Mouse (Mus musculus) midbrain, embryonic 11.5 days (tissue): ENCODE results near the gene Itpr1. TPM values are rescaled to one million over a fixed set of nuclear protein-coding genes. Genes with fewer than 3 reads are reported as not detected.

ENCODE experiments used
- ATAC-seq: fragments of 200-750 bp; cut with Nextera tagmentation; 2 replicates; pipeline ENCODE4 v1.8.0; 2017; ENCODE audit warnings: moderate TSS enrichment, moderate library complexity; ENCODE audit not compliant: low FRiP score
- DNase-seq: peaks from one replicate; pipeline ENCODE4 v3.0.0; 2015; ENCODE audit warnings: low spot score; ENCODE audit errors: missing footprints
- H3K27ac ChIP-seq: fragments of 300-500 bp; sonication (generic); 2 replicates; pipeline ENCODE4 v1.5.1; 2014; ENCODE audit warnings: low read depth, low read length
- H3K27me3 ChIP-seq: fragments of 300-500 bp; sonication (generic); 2 replicates; pipeline ENCODE4 v1.6.1; 2014; ENCODE audit warnings: mild to moderate bottlenecking, low read length, moderate library complexity, mixed read lengths; ENCODE audit not compliant: control insufficient read depth, insufficient read depth
- H3K36me3 ChIP-seq: fragments of 300-500 bp; sonication (generic); 2 replicates; pipeline ENCODE4 v1.6.1; 2014; ENCODE audit warnings: mild to moderate bottlenecking, low read length, moderate library complexity, mixed read lengths; ENCODE audit not compliant: control insufficient read depth, insufficient read depth
- H3K4me1 ChIP-seq: fragments of 300-500 bp; sonication (generic); 2 replicates; pipeline ENCODE4 v1.6.1; 2014; ENCODE audit warnings: low read length; ENCODE audit not compliant: control insufficient read depth, insufficient read depth
- H3K4me2 ChIP-seq: fragments of 300-500 bp; sonication (generic); 2 replicates; pipeline ENCODE4 v1.6.1; 2014; ENCODE audit warnings: mild to moderate bottlenecking, moderate library complexity
- H3K4me3 ChIP-seq: fragments of 300-500 bp; sonication (generic); 2 replicates; pipeline ENCODE4 v1.5.1; 2014; ENCODE audit warnings: low read depth, low read length
- H3K9ac ChIP-seq: fragments of 300-500 bp; sonication (generic); 2 replicates; pipeline ENCODE4 v1.6.1; 2014; ENCODE audit warnings: low read length
- H3K9me3 ChIP-seq: fragments of 300-500 bp; sonication (generic); 2 replicates; pipeline ENCODE4 v1.6.1; 2016; ENCODE audit warnings: low read length; ENCODE audit not compliant: control insufficient read depth
- WGBS: fragments of 180-500 bp; shearing (Covaris S2); extraction: QIAGEN DNeasy Blood & Tissue Kit; methylation state at CpG from one replicate; pipeline ENCODE4 v1.1.7; 2014; 5-methylcytosine and 5-hydroxymethylcytosine counted together
- polyA plus RNA-seq: library from polyadenylated mRNA; unstranded; fragments of >200 nt; fragmentation: Nextera tagmentation; extraction: Ambion mirVana; gene quantifications from 2 replicates; pipeline ENCODE4 v1.2.1, GENCODE M21; 2014

Gene Itpr1
- polyA plus RNA-seq, 1 experiment from 2014 or later: 5.2 TPM

DNA sequence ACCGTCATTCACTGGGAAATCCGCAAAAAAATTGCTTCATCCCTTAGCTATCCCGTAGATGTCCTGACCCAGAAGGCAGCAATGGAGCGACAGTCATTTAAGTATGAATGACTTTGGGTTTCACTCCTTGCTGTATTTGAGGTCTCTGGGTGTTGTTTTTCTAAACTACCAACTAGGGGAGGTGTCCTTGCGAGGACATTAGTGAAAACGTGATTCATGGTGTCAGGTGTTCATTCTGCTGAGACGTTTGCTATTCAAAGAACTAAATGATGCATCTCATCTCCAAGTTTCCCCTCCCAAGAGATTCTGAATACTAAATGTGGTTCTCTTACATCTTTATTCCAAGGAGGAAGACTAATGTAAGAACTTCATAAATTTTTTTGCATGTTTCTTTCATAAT, 332.0 kb downstream of the Itpr1 start:
- Histone ChIP-seq H3K36me3 (no peaks in the 10 kb centered on the region), H3K4me1 (no peaks in the 10 kb centered on the region), H3K27me3 (no peaks in the 10 kb centered on the region), H3K4me3 (no peak overlapping the region), H3K4me2 (no peak overlapping the region), H3K9me3 (no peaks in the 10 kb centered on the region), H3K27ac (no peak overlapping the region), H3K9ac (no peak overlapping the region)
- 74% methylated on average over 7 of the region's 7 CpGs for WGBS
- ATAC-seq (no peak), DNase-seq (no peak)

DNA sequence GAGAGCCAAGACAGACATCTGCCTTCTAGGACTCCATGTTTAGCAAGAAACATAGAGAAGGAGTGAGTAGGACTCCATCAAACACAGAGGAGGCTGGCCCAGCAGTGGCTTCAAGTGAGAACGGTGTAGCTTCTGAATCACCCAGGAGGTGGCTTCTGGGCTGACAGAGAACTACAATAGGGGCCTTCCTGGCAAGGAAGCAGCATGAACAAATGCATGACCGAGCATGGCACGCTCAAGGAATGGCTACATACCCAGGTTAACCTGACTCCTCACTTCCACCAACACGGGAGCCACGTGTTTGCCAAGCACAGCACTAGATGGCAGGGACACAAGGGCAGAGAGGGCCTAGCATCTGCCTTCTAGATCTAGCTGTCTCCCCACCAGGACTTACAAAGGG, 332.6 kb downstream of the Itpr1 start:
- Histone ChIP-seq H3K27ac (no peak overlapping the region), H3K36me3 (no peaks in the 10 kb centered on the region), H3K9ac (no peak overlapping the region), H3K4me2 (no peak overlapping the region), H3K4me1 (no peaks in the 10 kb centered on the region), H3K9me3 (no peaks in the 10 kb centered on the region), H3K27me3 (no peaks in the 10 kb centered on the region), H3K4me3 (no peak overlapping the region)
- WGBS: 72% methylated on average over 5 of the region's 5 CpGs
- peak; percentile 35 for DNase-seq
- no peak for ATAC-seq

DNA sequence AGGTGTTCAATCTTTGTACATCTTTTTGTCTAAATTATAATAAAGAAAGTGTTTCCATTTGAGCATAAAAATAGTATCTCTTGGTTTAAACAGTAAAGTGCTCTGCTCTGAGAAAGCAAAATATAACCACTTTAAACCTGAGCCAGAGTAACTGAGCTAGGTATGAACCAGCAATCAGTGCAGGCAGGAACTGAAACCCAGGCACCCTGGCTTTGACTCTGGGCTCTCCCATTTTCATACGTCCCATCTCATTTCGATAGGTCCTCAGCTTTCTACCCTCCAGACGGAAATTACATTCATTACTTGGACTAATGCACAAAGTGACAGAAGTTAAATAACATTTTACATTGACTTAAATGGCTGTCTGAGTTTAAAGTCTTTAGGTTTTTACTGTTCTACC, 335.5 kb downstream of the Itpr1 start:
- Histone ChIP-seq H3K4me1 (no peaks in the 10 kb centered on the region), H3K9me3 (no peaks in the 10 kb centered on the region), H3K9ac (no peak overlapping the region), H3K36me3 (no peaks in the 10 kb centered on the region), H3K4me2 (no peak overlapping the region), H3K27me3 (no peaks in the 10 kb centered on the region), H3K4me3 (no peak overlapping the region), H3K27ac (no peak overlapping the region)
- ATAC-seq (no peak), DNase-seq (peak; percentile 17)
- 90% methylated on average over 3 of the region's 3 CpGs for WGBS

DNA sequence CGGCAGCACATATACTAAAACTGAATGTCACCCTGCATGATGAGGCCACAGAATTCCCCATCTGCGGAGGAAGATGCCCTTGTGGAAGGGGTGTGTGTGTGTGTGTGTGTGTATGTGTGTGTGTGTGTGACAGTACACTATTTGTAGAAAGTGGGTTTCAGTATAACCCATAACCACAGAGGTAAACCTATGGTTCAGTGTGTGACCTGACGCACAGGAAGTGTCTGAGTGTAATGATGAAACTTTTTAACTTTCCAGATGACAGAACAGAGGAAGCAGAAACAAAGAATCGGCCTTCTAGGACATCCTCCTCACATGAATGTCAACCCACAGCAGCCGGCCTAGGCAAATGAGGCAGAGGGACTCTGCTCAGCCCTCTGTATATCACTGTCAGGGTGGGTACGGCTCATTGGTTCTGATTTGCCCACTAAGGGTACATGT, 336.6 kb downstream of the Itpr1 start:
- peak; percentile 4 for DNase-seq
- Histone ChIP-seq H3K4me1 (no peaks in the 10 kb centered on the region), H3K36me3 (no peaks in the 10 kb centered on the region), H3K9ac (no peak overlapping the region), H3K9me3 (no peaks in the 10 kb centered on the region), H3K27me3 (no peaks in the 10 kb centered on the region), H3K27ac (no peak overlapping the region), H3K4me2 (no peak overlapping the region), H3K4me3 (no peak overlapping the region)
- ATAC-seq: no peak
- WGBS: 88% methylated on average over 6 of the region's 6 CpGs

DNA sequence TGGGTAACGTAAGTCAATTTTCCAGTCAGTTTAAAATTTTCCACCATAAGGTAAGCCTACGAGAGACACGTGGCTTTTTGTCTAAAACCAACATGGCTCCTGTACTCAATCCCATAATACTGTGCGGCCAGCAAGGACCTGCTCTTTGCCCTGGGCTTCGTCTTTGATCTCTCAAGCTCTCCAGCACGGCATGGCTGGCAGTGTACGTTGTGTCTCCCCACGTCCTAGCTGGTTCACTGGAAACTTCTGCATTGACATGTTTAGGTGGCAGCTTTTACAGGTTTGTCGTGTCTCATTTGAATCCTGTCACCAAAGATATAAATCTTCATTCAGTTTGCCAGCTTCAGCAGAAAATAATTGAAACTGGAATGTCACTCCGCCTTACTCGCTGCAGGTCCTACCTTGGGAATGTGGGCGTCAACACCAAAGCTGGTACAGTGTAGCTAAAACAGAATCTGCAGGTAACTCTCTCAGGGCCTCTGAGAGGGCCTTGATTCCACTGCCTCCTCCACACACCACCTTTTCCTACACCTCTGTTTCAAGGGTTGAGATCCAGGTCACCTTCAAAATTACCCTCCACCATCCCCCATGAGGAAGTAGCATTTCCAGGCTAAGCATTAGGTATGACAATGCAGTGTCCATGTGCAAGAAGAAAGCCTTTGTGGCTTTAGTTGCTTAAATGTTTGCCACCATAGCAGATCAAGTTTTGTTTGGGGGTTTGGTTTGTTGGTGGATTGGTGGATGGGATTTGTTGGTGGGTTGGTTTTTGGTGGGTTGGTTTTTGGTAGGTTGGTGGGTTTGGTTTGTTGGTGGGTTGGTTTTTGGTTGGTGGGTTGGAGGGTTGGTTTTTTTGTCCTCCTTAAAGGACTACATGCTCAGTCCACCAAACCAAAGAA, 339.1 kb downstream of the Itpr1 start:
- no peak overlapping the region for H3K27ac ChIP-seq
- H3K27me3 ChIP-seq: no peaks in the 10 kb centered on the region
- ATAC-seq (no peak), DNase-seq (no peak)
- no peaks in the 10 kb centered on the region for H3K36me3 ChIP-seq
- no peak overlapping the region for H3K9ac ChIP-seq
- WGBS: 92% methylated on average over 12 of the region's 12 CpGs
- no peak overlapping the region for H3K4me3 ChIP-seq
- no peaks in the 10 kb centered on the region for H3K4me1 ChIP-seq
- no peak overlapping the region for H3K4me2 ChIP-seq
- H3K9me3 ChIP-seq: no peaks in the 10 kb centered on the region

DNA sequence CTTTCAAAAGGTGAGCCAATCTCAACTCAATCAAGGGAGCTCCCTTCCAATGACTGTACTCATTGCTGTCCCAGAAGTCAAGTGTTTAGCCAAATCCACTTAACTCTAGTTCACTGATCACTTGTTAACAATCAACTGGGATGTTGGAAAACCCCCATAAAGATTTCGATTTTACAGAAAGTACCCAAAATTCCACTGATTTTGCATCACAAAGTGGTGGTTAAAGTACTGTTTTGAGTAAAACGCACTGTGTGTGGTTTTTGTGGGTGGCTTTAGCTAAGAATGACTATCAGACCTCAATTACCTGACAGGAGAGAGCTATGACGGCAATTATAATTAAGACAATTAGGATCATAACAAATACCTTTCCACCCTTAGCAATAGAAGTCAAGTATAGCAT, 340.1 kb downstream of the Itpr1 start:
- no peak for DNase-seq
- no peak for ATAC-seq
- Histone ChIP-seq H3K27me3 (no peaks in the 10 kb centered on the region), H3K9ac (no peak overlapping the region), H3K4me2 (no peak overlapping the region), H3K4me3 (no peak overlapping the region), H3K4me1 (no peaks in the 10 kb centered on the region), H3K27ac (no peak overlapping the region), H3K36me3 (no peaks in the 10 kb centered on the region), H3K9me3 (no peaks in the 10 kb centered on the region)
- WGBS: 89% methylated on average over 3 of the region's 3 CpGs

DNA sequence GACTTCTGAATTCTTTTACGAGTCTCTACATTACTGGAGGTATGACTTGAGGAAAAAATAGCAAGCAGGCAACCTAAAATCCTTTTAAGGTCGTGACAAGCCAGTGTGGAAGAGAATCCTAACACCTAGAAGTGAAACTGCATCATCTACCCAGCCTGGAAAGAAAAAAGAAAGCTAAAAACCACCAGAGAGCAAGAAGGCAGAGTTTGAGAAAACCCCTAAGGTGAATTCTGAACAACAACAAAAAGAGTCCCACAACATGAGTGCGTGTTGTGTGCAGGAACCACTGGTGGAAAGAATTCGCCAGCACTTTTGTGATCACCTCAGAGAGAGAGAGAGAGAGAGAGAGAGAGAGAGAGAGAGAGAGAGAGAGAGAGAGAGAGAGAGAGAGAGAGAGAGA, 340.6 kb downstream of the Itpr1 start:
- no peak overlapping the region for H3K4me3 ChIP-seq
- H3K27ac ChIP-seq: no peak overlapping the region
- no peak overlapping the region for H3K9ac ChIP-seq
- no peak for DNase-seq
- H3K27me3 ChIP-seq: no peaks in the 10 kb centered on the region
- H3K36me3 ChIP-seq: no peaks in the 10 kb centered on the region
- H3K9me3 ChIP-seq: no peaks in the 10 kb centered on the region
- no peak for ATAC-seq
- no peak overlapping the region for H3K4me2 ChIP-seq
- no peaks in the 10 kb centered on the region for H3K4me1 ChIP-seq
- WGBS: 83% methylated on average over 4 of the region's 4 CpGs

DNA sequence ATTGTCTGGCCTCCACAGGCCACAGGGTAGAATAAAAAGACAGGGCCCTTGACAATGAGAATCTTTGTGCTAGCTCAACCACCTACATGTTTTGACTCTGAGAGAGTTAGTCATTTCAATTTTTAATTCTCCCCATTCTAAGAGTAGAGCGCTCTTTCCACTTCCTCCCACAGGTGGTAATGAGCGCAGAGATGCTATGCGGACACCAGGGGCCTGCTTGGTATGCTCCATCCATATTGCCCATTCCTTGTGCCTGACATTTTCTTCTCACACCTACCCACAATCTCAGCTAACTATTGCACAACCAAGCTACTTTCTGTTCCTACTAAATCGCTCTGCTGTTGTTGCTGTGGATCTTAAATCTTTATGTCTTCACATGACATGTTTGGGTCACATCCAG, 341.5 kb downstream of the Itpr1 start:
- Histone ChIP-seq H3K9me3 (no peaks in the 10 kb centered on the region), H3K36me3 (no peaks in the 10 kb centered on the region), H3K27me3 (no peaks in the 10 kb centered on the region), H3K4me2 (no peak overlapping the region), H3K9ac (no peak overlapping the region), H3K4me3 (no peak overlapping the region), H3K4me1 (no peaks in the 10 kb centered on the region), H3K27ac (no peak overlapping the region)
- ATAC-seq (no peak), DNase-seq (no peak)
- WGBS: 97% methylated on average over 4 of the region's 4 CpGs

DNA sequence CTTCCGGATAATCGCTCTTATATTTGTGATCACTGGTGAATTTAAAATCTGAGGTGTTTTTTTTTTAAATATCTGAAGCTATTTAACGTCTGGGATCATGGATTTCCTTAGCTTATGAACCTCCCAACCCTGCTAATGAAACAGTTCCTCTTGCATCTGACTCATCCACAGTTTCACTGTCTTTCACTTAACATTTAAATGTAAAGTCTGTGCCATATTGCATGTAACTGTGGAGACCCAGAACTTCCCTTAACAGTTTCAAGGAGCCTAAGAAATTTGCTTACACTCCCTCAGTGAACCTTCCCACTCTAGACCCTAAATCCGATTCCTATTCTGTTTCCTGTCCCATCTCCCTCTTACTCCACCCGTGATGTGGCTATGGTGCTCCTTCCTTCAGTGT, 342.0 kb downstream of the Itpr1 start:
- WGBS: 91% methylated on average over 5 of the region's 5 CpGs
- DNase-seq: no peak

More for the DNA sequence above, 342.0 kb downstream of the Itpr1 start:
- Histone ChIP-seq H3K9ac (no peak overlapping the region), H3K36me3 (no peaks in the 10 kb centered on the region), H3K9me3 (no peaks in the 10 kb centered on the region), H3K4me3 (no peak overlapping the region), H3K4me2 (no peak overlapping the region), H3K4me1 (no peaks in the 10 kb centered on the region), H3K27me3 (no peaks in the 10 kb centered on the region), H3K27ac (no peak overlapping the region)
- ATAC-seq: no peak
